Mouse (Mus musculus) retina, postnatal 7 days (tissue): ENCODE measurements around the gene Ccne1.
"Not testable (repeated sequence)": the region's sequence is repeated elsewhere in the genome, so short reads cannot be mapped to it uniquely, and the experiment has no call there.

Source experiments
- DNase-seq: peaks from one replicate; pipeline ENCODE4 v3.0.0-alpha.2; 2012; ENCODE audit warnings: low read depth, low spot score

The Ccne1 gene

GRCm38 (mm10) chr7:38107371-38108259, at the start of gene Ccne1:
Gene Ccne1, minus strand, starts transcription at chr7:38107534.
- DNase-seq: peak; percentile 93

DNA sequence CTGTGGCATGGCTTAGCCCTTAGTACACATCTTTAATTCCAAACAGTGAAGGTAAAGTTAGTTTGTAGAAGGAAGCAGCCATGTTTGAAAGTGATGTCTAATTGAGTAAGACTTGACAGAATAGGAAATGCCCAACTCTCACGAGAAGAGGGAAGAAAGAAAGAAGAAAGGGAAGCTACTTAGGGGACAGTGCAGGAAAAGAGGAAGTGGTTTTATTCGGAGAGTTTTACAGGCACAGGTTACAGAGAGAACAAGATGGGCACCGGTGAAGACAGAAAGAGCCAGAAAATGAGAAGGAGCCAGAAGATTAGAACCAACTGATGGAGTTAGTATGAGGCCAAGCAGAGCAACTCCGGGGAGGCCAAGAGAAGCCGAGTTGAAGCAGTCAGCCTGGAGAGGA, 48.5 kb upstream of the Ccne1 start:
- DNase-seq: no peak

DNA sequence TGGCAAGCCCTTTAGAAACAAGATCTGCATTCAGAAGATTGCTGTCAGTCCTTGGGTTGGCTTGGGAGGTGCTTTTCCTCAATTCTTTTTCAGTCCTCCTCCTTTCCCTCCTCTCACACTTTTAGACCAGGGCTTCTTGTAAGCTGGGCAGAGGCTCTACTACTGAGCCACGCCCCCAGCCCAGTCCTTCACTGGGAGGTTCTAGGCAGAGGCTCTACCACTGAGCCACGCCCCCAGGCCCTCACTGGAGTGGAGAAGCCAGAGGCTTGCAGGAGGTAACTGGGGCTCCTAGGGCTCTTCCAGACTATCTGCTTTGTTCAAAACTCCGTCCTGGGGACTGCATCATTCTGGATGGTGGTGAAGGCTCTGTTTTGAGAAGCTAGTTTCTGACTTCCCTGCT, 45.2 kb upstream of the Ccne1 start:
- no peak for DNase-seq

DNA sequence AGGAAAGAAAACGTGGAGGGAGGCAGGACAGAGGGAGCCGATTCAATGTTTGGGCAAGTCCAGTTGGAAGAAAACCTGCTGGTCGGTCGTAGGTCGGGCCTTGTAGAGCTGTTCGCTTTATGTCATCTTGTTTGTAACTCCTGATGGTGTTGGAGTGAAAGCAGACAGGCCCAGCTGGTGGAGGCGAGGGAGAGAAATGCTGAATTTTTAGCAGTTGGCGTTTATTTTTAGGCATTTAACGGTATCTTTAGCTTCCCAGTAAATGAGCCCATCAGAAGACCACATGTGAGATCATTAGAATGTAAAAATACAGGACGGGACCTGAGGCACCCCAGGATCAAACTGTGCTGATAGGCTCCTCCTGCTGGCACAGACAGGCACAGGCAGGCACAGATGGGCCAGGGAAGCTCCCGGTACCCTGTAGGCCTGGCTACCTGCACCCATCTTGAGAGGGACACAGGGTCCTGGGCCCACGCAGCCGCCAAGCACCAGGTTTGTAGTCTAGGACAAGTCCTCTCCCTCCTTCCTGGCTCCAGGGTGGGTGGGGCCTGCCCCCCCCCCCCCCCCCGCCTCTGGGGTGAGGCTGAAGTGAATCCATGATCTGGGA, 44.5 kb upstream of the Ccne1 start:
- DNase-seq: no peak

- no peak for DNase-seq
Observed at GRCm38 (mm10) chr7:38147477-38147876, 40.1 kb upstream of the Ccne1 start.

DNA sequence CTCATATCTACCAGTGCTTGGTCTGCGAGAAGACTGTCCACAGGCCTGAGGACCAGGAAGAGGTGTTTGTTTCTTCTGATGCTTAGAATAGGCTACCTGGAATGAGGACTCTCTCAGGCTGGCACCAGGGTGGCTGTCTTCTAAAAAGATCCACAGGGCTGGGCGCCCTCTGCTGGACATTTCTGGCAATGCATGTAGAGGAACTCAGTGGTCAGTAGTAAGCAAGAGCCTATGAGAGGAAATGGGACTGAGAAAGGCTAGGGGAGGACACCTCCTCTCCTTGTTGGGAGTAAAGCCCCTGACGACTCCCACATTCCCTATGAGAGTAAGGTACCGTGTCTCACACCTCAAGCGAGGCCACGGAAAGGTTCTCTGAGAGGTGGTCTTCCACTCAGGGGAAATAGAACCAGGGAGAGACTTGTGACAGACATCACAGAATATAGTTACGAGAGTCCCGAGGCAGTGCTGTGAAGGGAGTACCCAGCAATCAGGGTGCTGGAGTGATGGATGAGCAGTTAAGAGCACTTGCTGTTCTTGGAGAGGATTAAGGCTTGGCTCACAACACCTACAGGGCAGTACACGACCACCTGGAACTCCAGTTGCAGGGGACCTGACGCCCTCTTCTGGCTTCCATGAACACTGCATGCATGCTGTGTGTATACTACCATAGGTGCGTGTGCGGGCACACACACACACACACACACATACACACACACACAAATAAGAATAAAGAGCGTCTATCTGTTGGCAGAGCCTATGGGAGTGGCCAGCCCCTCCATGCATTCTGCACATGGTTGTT, 34.6 kb upstream of the Ccne1 start:
- DNase-seq: peak; percentile 80

- DNase-seq: no peak
Observed at GRCm38 (mm10) chr7:38140324-38140723, 33.0 kb upstream of the Ccne1 start.

- no peak for DNase-seq
Observed at GRCm38 (mm10) chr7:38134471-38134870, 27.1 kb upstream of the Ccne1 start.

GRCm38 (mm10) chr7:38131186-38131585, 23.9 kb upstream of the Ccne1 start:
- DNase-seq: no peak

- no peak for DNase-seq
Observed at GRCm38 (mm10) chr7:38129986-38130729, 22.8 kb upstream of the Ccne1 start.

GRCm38 (mm10) chr7:38129491-38129890, 22.2 kb upstream of the Ccne1 start:
- no peak for DNase-seq

DNA sequence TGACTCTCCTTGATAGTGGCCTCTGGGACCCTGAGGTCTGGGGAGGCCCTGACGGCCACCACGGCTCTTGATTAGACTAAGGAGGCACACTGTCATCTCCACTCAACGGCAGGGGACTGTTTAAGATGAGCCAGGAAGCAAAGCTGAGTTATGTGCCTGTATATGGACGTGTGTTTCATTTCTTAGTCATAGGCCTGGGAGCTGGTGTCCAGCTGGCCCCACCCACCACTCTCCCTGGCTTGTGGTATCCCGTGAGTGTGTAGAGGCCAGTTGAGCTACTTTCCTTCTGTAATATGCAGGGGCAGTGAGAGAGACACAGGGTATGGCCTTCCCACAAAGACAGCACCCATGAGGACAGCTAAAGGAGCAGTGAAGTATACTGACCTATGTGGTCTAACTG, 20.9 kb upstream of the Ccne1 start:
- DNase-seq: not testable (repeated sequence)

DNA sequence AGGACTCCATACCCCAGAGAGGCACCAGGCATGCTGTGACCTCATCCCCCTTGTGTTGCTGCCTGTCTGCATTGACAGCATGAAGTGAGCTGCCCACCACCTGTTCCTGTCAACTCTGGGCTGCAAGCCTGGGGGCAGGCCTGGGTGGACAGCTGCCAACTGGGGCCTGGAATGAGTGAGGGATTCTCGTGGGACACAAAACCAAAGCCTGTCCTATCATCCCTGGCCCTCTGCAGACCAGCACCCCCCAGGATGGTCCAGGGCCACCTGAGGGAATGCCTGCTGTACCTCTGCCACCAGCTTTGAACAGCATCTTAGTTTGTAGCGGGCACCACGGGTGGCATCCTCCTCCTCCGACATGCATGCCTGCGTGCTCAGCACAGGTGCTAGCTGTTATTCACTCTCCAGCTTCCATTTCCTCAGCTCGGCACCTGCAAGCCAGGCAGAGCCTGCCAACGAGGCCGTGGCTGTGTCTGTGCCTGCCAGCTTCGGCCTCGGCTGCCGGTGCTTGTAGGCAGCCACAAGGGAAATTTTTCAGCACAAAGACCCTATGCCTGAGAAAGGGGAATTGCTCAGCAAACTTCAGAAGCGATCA, 18.3 kb upstream of the Ccne1 start:
- DNase-seq: no peak

- DNase-seq: not testable (repeated sequence)
Observed at GRCm38 (mm10) chr7:38124164-38124563, 16.8 kb upstream of the Ccne1 start.

DNA sequence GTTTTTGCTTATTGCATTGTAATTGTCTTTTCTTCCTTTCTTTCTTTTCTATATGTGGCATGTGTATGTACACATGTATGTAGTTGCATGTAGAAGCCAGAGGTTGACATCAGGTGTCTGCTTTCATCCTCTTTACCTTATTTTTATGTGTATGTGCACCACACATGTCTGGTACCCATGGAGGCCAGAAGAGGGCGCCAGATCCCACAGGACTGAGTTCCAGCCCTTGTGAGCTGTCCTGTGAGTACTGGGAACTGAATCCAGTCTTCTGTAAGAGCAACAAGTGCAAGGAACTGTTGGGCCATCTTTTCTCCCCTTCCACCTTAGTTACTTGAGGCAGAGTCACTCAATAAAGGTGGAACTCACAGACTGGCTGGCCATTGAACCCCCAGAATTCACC, 11.3 kb upstream of the Ccne1 start:
- no peak for DNase-seq

DNA sequence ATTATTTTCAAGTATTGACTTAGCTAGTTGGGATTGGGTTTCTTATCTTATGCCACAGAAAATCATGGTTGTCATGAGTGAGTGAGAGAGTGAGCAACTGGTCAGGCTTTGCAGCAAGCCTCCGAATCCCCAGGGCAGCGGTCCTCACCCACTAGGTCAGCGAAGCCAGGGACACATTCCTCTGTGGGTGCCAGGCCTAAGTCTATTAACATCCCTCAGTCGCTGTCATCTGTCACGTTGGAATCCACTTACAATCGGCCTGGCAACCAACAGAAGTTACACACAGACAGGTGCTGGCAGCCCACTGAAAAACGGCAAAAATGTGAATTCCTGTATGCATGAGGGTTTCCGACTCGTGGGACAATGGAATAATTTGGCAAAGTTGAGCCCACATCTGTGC, 5.1 kb upstream of the Ccne1 start:
- no peak for DNase-seq

- no peak for DNase-seq
Observed at GRCm38 (mm10) chr7:38111996-38112395, 4.7 kb upstream of the Ccne1 start.

DNA sequence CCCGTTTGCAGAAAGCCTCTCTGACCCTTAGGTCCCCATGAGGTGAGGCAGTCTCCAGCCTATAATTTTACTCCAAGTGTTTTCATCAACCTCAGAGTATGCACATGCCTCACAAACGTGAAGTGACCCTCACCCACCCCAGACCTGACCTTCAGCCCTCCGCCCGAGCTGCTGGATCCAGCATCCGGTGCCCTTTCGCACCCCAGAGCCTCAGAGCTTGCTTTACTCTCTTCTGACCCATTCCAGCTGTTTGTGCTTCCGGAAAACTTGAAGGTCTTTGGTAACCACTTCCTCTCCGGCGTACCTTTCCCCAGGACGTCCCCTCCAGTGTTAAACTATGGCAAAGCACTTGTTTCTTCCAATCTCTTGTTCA, 912 bp upstream of the Ccne1 start:
- no peak for DNase-seq

DNA sequence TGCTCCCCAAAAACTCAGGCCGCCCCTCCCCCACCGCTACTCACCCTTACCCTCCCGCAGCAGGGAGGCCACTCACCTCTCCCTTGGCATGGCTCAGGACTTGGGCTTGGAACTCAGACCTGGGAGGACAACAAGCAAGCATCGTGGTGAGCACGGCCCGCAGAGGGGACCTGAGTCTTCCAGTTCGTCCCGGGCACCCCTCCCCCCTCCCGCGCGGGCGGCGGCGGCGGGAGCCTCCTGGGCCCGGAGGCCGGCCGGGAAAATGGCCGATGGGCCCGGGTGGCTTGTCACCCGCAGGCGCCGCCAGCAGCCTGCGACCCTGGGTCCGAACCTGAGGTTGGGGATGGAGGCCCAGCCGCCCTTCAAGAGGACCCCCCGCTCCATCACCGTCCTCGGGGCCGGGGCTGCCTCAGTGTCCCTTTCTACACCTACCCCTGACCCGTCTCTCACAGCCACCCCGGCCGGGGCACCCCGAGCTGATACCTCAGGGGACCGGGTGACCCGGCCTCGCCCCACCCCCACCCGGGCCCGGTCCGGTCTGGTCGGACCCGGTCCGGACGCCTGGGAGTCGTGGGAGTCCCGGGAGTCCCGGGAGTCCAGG, 523 bp downstream of the Ccne1 start:
- no peak for DNase-seq

GRCm38 (mm10) chr7:38105379-38105778, 2.0 kb downstream of the Ccne1 start:
- no peak for DNase-seq

- no peak for DNase-seq
Observed at GRCm38 (mm10) chr7:38104097-38104496, 3.2 kb downstream of the Ccne1 start.
